Mouse (Mus musculus) intestine, embryonic 14.5 days (tissue): ENCODE results near the gene Ccnd3. TPM values are rescaled to one million over a fixed set of nuclear protein-coding genes. Genes with fewer than 3 reads are reported as not detected.
"Not testable (repeated sequence)": the region's sequence is repeated elsewhere in the genome, so short reads cannot be mapped to it uniquely, and the experiment has no call there.

Source experiments
- ATAC-seq: fragments of 200-750 bp; cut with Nextera tagmentation; replicated peaks from 2 replicates; pipeline ENCODE4 v1.8.0; 2017; ENCODE audit warnings: low read depth, moderate number of reproducible peaks, moderate TSS enrichment, moderate library complexity; ENCODE audit not compliant: low FRiP score, low TSS enrichment
- DNase-seq: peaks from one replicate; pipeline ENCODE4 v3.0.0-alpha.2; 2018; ENCODE audit warnings: low spot score
- H3K27ac ChIP-seq: fragments of 300-500 bp; sonication (generic); 2 replicates; pipeline ENCODE4 v1.5.1; 2014; ENCODE audit warnings: low read depth, mild to moderate bottlenecking, control low read depth
- H3K27me3 ChIP-seq: fragments of 300-500 bp; sonication (generic); replicated peaks from 2 replicates; pipeline ENCODE4 v1.6.1; 2014; ENCODE audit warnings: low read length, control low read depth; ENCODE audit not compliant: control insufficient read depth, insufficient read depth
- H3K36me3 ChIP-seq: fragments of 300-500 bp; sonication (generic); 2 replicates; pipeline ENCODE4 v1.6.1; 2014; ENCODE audit warnings: low read length, control low read depth; ENCODE audit not compliant: control insufficient read depth, insufficient read depth
- H3K4me1 ChIP-seq: fragments of 300-500 bp; sonication (generic); replicated peaks from 2 replicates; pipeline ENCODE4 v1.6.1; 2014; ENCODE audit warnings: low read length, control low read depth, mixed read lengths; ENCODE audit not compliant: control insufficient read depth, insufficient read depth
- H3K4me2 ChIP-seq: fragments of 300-500 bp; sonication (generic); 2 replicates; pipeline ENCODE4 v1.6.1; 2014; ENCODE audit warnings: low read length
- H3K4me3 ChIP-seq: fragments of 300-500 bp; sonication (generic); 2 replicates; pipeline ENCODE4 v1.5.1; 2014; ENCODE audit warnings: low read depth, low read length, control low read depth, mixed read lengths
- H3K9ac ChIP-seq: fragments of 300-500 bp; sonication (generic); 2 replicates; pipeline ENCODE4 v1.6.1; 2014; ENCODE audit warnings: mild to moderate bottlenecking, low read length
- H3K9me3 ChIP-seq: fragments of 300-500 bp; sonication (generic); 2 replicates; pipeline ENCODE4 v1.6.1; 2016; ENCODE audit warnings: low read length, control low read depth; ENCODE audit not compliant: control insufficient read depth
- WGBS: fragments of 180-500 bp; shearing (Covaris S2); extraction: QIAGEN DNeasy Blood & Tissue Kit; methylation state at CpG from one replicate; pipeline ENCODE4 v1.1.7; 2014; 5-methylcytosine and 5-hydroxymethylcytosine counted together
- polyA plus RNA-seq: library from polyadenylated mRNA; unstranded; fragments of >200 nt; fragmentation: Nextera tagmentation; extraction: Ambion mirVana; gene quantifications from 2 replicates; pipeline ENCODE4 v1.2.1, GENCODE M21; 2014

Gene Ccnd3
- polyA plus RNA-seq, 1 experiment from 2014 or later, result 457 TPM

DNA sequence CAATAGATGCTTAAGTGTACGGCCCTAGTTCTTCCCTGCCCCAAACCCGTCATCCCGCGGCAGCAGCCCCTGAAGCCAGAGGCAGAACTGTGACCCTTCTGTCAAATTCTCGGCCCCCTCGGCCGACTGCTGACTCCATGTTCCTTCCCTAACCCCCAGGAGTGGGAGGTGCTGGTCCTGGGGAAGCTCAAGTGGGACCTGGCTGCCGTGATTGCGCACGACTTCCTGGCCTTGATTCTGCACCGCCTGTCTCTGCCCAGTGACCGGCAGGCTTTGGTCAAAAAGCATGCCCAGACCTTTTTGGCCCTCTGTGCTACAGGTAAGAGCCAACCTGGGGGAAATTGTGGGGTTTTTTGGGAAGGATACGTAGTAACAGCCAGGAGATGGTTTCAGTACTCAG, 92.4 kb downstream of the Ccnd3 start:
- DNase-seq (no peak), ATAC-seq (no peak)
- Histone ChIP-seq H3K27ac (peak overlapping the region; percentile 98), H3K36me3 (peaks cover 56% of the 10 kb centered on the region), H3K27me3 (no peaks in the 10 kb centered on the region), H3K4me1 (peaks cover 30% of the 10 kb centered on the region), H3K9me3 (no peaks in the 10 kb centered on the region), H3K4me2 (peak overlapping the region; percentile 97), H3K9ac (peak overlapping the region; percentile 88), H3K4me3 (peak overlapping the region; percentile 73)
- WGBS, result 37% methylated on average over 13 of the region's 13 CpGs

GRCm38 (mm10) chr17:47597838-47598579, 93.2 kb downstream of the Ccnd3 start:
- ATAC-seq (no peak), DNase-seq (peak; percentile 75)
- WGBS, result 17% methylated on average over 10 of the region's 10 CpGs
- H3K36me3 ChIP-seq, result peaks cover 63% of the 10 kb centered on the region
- 0 out of 2 replicates have a peak overlapping the region, but pooled peaks have one; percentile 88 for H3K9ac ChIP-seq
- H3K4me2 ChIP-seq, result peak overlapping the region; percentile 97
- no peaks in the 10 kb centered on the region for H3K9me3 ChIP-seq
- no peaks in the 10 kb centered on the region for H3K27me3 ChIP-seq
- H3K4me1 ChIP-seq, result peaks cover 24% of the 10 kb centered on the region
- peak overlapping the region; percentile 98; the same call in 1 of the 2 replicates for H3K27ac ChIP-seq
- peak overlapping the region; percentile 73; the same call in 1 of the 2 replicates for H3K4me3 ChIP-seq

- not testable (repeated sequence) for DNase-seq, H3K27me3 ChIP-seq, H3K4me3 ChIP-seq, H3K27ac ChIP-seq, H3K4me2 ChIP-seq, H3K9ac ChIP-seq, H3K9me3 ChIP-seq, ATAC-seq
- Histone ChIP-seq H3K4me1 (peaks cover 24% of the 10 kb centered on the region), H3K36me3 (peaks cover 65% of the 10 kb centered on the region)
- WGBS, result 79% methylated on average over 10 of the region's 10 CpGs
Observed at GRCm38 (mm10) chr17:47598580-47599304, 93.9 kb downstream of the Ccnd3 start.

GRCm38 (mm10) chr17:47599511-47600297, 94.9 kb downstream of the Ccnd3 start:
- Histone ChIP-seq H3K9me3 (no peaks in the 10 kb centered on the region), H3K36me3 (peaks cover 74% of the 10 kb centered on the region), H3K27ac (no peak overlapping the region), H3K4me1 (peaks cover 24% of the 10 kb centered on the region), H3K4me2 (no peak overlapping the region), H3K9ac (no peak overlapping the region), H3K4me3 (no peak overlapping the region), H3K27me3 (no peaks in the 10 kb centered on the region)
- ATAC-seq (no peak), DNase-seq (peak; percentile 58)
- 80% methylated on average over 11 of the region's 11 CpGs for WGBS

GRCm38 (mm10) chr17:47600601-47601388, 95.9 kb downstream of the Ccnd3 start:
- no peak for ATAC-seq
- Histone ChIP-seq H3K27me3 (no peaks in the 10 kb centered on the region), H3K27ac (no peak overlapping the region), H3K36me3 (peaks cover 85% of the 10 kb centered on the region), H3K4me3 (no peak overlapping the region), H3K9ac (no peak overlapping the region), H3K9me3 (no peaks in the 10 kb centered on the region), H3K4me1 (peaks cover 24% of the 10 kb centered on the region), H3K4me2 (no peak overlapping the region)
- WGBS, result 84% methylated on average over 13 of the region's 13 CpGs
- no peak for DNase-seq

- ATAC-seq, result no peak
- H3K27me3 ChIP-seq, result no peaks in the 10 kb centered on the region
- peaks cover 91% of the 10 kb centered on the region for H3K36me3 ChIP-seq
- no peaks in the 10 kb centered on the region for H3K9me3 ChIP-seq
- no peak for DNase-seq
- H3K27ac ChIP-seq, result no peak overlapping the region
- no peak overlapping the region for H3K4me3 ChIP-seq
- H3K9ac ChIP-seq, result no peak overlapping the region
- H3K4me2 ChIP-seq, result no peak overlapping the region
- 88% methylated on average over 10 of the region's 10 CpGs for WGBS
- H3K4me1 ChIP-seq, result peaks cover 20% of the 10 kb centered on the region
Observed at GRCm38 (mm10) chr17:47601389-47601755, 96.5 kb downstream of the Ccnd3 start.

- Histone ChIP-seq H3K9ac (no peak overlapping the region), H3K36me3 (peaks cover 91% of the 10 kb centered on the region), H3K4me1 (peaks cover 11% of the 10 kb centered on the region), H3K9me3 (no peaks in the 10 kb centered on the region), H3K27me3 (no peaks in the 10 kb centered on the region), H3K4me3 (no peak overlapping the region), H3K4me2 (no peak overlapping the region), H3K27ac (no peak overlapping the region)
- ATAC-seq (no peak), DNase-seq (no peak)
- WGBS, result 90% methylated on average over 11 of the region's 11 CpGs
Observed at GRCm38 (mm10) chr17:47602289-47602688, 97.4 kb downstream of the Ccnd3 start.

GRCm38 (mm10) chr17:47606220-47606619, 101.4 kb downstream of the Ccnd3 start:
- Histone ChIP-seq H3K27ac (no peak overlapping the region), H3K9me3 (no peaks in the 10 kb centered on the region), H3K4me3 (no peak overlapping the region), H3K4me1 (peaks cover 10% of the 10 kb centered on the region), H3K27me3 (no peaks in the 10 kb centered on the region), H3K36me3 (peaks cover 68% of the 10 kb centered on the region), H3K9ac (no peak overlapping the region), H3K4me2 (no peak overlapping the region)
- ATAC-seq (no peak), DNase-seq (no peak)
- WGBS, result 66% methylated on average over 5 of the region's 5 CpGs
